Mouse (Mus musculus): ENCODE results near the gene Ehbp1l1. TPM values are rescaled to one million over a fixed set of nuclear protein-coding genes. Genes with fewer than 3 reads are reported as not detected.

The Ehbp1l1 gene
- polyA plus RNA-seq, 1 experiment from 2014 or later: 8.4 TPM

DNA sequence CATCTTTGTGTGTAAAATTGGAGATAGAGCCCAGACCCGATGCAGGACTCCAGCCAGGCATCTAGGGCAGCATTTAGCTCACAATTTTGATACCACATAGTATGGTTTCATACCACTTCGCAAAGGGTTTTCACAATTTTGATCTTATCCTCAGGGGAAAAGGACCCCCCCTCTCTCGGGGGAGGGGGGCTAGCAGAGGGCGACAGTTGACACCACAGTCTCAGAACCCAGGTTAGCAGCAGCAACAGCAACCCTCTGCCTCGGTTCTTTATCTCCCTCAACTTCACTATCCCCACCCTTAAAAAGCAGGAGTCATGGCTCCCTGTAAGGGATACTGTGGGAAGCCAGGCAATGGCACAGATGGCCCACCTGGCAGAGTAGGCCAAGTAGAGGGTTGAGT is 12.9 kb downstream of the Ehbp1l1 start:
- no peak for DNase-seq (ENCODE audit: low spot score)
- 0 out of 2 replicates have a peak, but pooled peaks cover 7% of the 10 kb centered on the region for H3K27me3 ChIP-seq (ENCODE audit: low read depth, poor library complexity, severe bottlenecking)
- 0 out of 2 replicates have a peak overlapping the region, but pooled peaks have one; percentile 20 for H3K27ac ChIP-seq
- 0 out of 2 replicates have a peak overlapping the region, but pooled peaks have one; percentile 6 for H3K4me3 ChIP-seq
- H3K36me3 ChIP-seq: peaks cover 71% of the 10 kb centered on the region
- H3K9me3 ChIP-seq (replicated peaks): no peaks in the 10 kb centered on the region
- H3K4me1 ChIP-seq: peaks cover 31% of the 10 kb centered on the region
- WGBS: 75% methylated on average over 5 of the region's 5 CpGs

DNA sequence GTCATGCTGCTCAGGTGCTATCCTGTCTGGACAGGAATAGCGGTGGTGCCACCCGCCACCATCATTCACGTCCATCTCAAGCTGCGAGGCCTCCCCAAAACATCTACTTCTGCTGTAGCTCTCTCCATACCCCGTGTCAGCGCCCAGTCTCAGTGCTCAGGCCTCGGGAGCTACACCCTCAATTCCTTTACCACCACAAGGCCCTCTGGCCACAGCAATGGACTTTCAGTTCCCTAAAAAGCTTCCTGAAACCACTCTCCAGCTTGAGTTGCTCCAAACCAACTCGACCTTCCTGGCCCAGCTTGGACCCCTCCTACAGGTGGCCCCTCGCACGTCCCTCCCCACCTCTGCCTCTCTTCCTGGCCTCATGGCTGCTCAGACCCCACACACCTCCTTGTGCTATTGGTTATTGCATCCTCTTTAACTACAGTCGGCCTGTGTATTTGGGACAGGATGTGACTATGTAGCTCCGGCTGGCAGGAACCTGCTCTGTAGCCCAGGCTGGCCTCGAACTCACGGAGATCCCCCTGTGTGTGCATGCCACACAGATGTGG is 14.1 kb downstream of the Ehbp1l1 start:
- peaks cover 69% of the 10 kb centered on the region for H3K36me3 ChIP-seq
- no peak for DNase-seq (ENCODE audit: low spot score)
- H3K27me3 ChIP-seq (ENCODE audit: low read depth, poor library complexity, severe bottlenecking): 0 out of 2 replicates have a peak, but pooled peaks cover 3% of the 10 kb centered on the region
- WGBS: 91% methylated on average over 14 of the region's 14 CpGs
- no peak overlapping the region for H3K27ac ChIP-seq
- H3K9me3 ChIP-seq (replicated peaks): no peaks in the 10 kb centered on the region
- H3K4me3 ChIP-seq: no peak overlapping the region
- peaks cover 29% of the 10 kb centered on the region for H3K4me1 ChIP-seq

DNA sequence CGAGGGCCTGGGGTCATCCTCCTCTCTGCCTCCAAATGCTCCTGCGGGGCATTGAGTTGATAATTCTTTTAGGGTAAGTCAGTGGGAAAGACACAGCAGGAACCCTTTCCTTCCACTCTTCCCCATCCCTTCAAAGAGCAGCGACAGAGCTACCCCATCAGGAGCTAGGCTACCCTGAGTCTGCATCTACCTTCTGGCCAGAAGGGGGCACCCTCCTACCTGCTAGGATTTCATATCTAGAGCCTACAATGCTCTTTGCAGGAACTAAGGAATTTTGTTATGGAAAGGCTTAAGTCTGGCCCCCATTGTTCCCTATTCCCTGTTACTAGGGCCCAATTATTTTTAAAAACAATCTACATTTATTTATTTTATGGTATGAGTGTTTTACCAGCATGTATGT is 14.9 kb downstream of the Ehbp1l1 start:
- DNase-seq (ENCODE audit: low spot score): peak; percentile 64
- WGBS: 22% methylated on average over 3 of the region's 3 CpGs
- no peak overlapping the region for H3K4me3 ChIP-seq
- no peaks in the 10 kb centered on the region for H3K27me3 ChIP-seq (ENCODE audit: low read depth, poor library complexity, severe bottlenecking)
- H3K36me3 ChIP-seq: peaks cover 71% of the 10 kb centered on the region
- peaks cover 21% of the 10 kb centered on the region for H3K4me1 ChIP-seq
- H3K9me3 ChIP-seq (replicated peaks): no peaks in the 10 kb centered on the region
- H3K27ac ChIP-seq: no peak overlapping the region

DNA sequence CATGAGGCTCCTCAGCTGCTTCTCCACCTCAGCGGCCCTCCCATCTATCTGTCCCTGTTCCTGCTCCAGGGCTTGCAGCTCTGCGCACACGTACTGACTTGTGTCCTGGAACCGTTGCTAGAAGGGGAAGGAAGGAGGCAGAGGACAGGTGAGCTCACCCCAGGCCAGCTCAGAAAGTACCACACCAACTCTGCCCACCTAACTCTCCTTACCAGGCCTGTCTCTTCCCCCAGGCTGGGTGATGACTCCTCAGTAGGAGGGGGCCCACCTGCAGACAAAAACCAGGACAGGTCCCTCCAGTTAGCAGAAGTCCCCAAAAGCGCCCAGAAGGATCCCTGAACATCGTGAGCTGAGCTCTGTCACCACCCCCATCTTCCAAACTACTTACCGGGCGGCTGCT is 15.5 kb downstream of the Ehbp1l1 start:
- WGBS: 85% methylated on average over 8 of the region's 8 CpGs
- DNase-seq (ENCODE audit: low spot score): no peak
- Histone ChIP-seq H3K4me1 (peaks cover 15% of the 10 kb centered on the region), H3K4me3 (no peak overlapping the region), H3K27ac (no peak overlapping the region), H3K9me3 (replicated peaks) (no peaks in the 10 kb centered on the region), H3K27me3 (ENCODE audit: low read depth, poor library complexity, severe bottlenecking) (no peaks in the 10 kb centered on the region), H3K36me3 (peaks cover 70% of the 10 kb centered on the region)

DNA sequence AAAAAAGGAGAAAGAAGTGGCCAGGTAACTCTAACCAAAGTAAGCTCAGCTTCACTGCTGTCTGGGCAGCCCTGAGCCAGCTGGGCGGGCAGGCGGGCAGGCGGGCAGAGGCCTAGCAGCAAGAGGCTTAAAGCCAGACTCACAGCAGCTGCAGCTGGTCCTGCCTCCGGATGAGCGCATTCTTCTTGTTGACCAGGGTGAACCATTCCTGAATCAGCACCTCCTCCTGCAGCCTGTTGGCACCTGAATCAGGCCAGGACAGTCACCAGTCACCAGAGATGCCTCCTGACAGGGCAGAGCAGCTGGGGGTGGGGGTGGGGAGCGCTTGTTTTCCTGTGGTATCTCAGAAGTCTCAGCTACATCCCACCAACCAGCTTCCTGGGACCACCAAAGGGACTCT is 16.0 kb downstream of the Ehbp1l1 start:
- peaks cover 14% of the 10 kb centered on the region for H3K4me1 ChIP-seq
- H3K9me3 ChIP-seq (replicated peaks): no peaks in the 10 kb centered on the region
- 90% methylated on average over 6 of the region's 6 CpGs for WGBS
- peaks cover 65% of the 10 kb centered on the region for H3K36me3 ChIP-seq
- no peaks in the 10 kb centered on the region for H3K27me3 ChIP-seq (ENCODE audit: low read depth, poor library complexity, severe bottlenecking)
- H3K4me3 ChIP-seq: no peak overlapping the region
- no peak for DNase-seq (ENCODE audit: low spot score)
- no peak overlapping the region for H3K27ac ChIP-seq

DNA sequence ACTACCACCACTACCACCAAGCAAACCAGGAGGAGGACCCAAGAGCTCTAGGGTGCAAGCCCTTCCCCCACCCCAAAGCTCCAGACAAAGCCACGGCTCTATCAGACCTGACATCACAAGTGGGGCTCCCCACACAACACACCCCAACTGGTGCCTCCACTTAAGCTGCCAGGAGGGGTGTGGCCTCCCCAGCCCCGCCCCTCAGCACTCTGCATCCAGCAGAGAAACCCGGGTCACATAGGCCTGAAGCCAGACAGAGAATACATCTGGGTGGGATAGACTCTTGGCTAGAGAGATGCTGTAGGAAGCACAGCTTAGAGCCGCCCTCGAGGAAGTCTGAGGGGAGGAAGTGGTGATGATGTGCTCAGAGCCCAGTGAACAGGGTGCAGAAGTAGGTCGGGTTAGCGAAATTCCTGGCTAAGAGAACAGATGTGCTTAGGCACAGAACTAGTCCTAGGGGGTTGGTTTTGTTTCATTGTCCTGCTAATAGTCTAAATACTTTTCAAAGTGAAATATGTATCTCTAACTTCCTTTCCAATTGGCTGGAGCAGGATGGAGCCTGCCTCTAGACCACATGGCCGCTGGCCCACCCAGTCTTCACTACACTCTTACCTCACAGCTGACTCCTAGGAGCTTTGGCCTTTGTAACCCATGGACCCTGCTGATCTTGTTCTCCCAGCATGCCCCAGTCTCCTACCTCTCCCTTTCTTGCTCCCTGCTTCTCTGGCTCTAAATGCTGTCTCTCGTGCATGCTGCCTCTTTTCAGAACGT is 21.1 kb downstream of the Ehbp1l1 start:
- H3K4me3 ChIP-seq: no peak overlapping the region
- no peaks in the 10 kb centered on the region for H3K9me3 ChIP-seq (replicated peaks)
- no peak for DNase-seq (ENCODE audit: low spot score)
- 51% methylated on average over 10 of the region's 10 CpGs for WGBS
- H3K36me3 ChIP-seq: peaks cover 71% of the 10 kb centered on the region
- no peaks in the 10 kb centered on the region for H3K27me3 ChIP-seq (ENCODE audit: low read depth, poor library complexity, severe bottlenecking)
- H3K27ac ChIP-seq: peak overlapping the region; percentile 22; the same call in 1 of the 2 replicates
- H3K4me1 ChIP-seq: peaks cover 9% of the 10 kb centered on the region

DNA sequence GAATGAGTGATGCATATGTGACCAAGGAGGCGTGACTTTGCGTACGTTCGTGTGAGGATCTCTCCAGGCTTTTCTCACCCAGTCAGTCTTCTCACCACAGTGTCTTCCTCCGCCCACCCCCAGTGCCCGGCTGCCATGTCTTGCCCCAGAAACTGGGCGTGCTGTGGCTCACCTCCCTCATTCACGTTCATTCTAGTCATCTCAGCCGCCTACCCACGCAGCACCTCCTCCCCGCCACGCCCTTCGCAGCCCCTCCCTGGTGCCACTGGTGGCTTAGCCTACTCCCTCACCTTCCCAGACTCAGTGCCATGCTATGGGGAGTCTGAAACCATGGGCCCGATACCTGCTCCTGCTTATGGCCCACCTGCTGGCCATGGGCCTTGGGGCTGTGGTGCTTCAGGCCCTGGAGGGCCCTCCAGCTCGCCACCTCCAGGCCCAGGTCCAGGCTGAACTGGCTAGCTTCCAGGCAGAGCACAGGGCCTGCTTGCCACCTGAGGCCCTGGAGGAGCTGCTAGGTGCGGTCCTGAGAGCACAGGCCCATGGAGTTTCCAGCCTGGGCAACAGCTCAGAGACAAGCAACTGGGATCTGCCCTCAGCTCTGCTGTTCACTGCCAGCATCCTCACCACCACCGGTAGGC is 21.8 kb downstream of the Ehbp1l1 start, which contains the start of gene Kcnk7:
Gene Kcnk7 (plus strand): TSS at position 205 of the 638 bp plus-strand sequence.
- DNase-seq (ENCODE audit: low spot score): no peak
- H3K4me3 ChIP-seq: no peak within 1 kb of the TSS
- H3K36me3 ChIP-seq: peaks cover 72% of the 10 kb centered on the region
- WGBS: 71% methylated on average over 17 of the region's 17 CpGs
- no peaks in the 10 kb centered on the region for H3K9me3 ChIP-seq (replicated peaks)
- peak within 1 kb of the TSS; percentile 22; the same call in 1 of the 2 replicates for H3K27ac ChIP-seq
- peaks cover 9% of the 10 kb centered on the region for H3K4me1 ChIP-seq
- no peaks in the 10 kb centered on the region for H3K27me3 ChIP-seq (ENCODE audit: low read depth, poor library complexity, severe bottlenecking)

DNA sequence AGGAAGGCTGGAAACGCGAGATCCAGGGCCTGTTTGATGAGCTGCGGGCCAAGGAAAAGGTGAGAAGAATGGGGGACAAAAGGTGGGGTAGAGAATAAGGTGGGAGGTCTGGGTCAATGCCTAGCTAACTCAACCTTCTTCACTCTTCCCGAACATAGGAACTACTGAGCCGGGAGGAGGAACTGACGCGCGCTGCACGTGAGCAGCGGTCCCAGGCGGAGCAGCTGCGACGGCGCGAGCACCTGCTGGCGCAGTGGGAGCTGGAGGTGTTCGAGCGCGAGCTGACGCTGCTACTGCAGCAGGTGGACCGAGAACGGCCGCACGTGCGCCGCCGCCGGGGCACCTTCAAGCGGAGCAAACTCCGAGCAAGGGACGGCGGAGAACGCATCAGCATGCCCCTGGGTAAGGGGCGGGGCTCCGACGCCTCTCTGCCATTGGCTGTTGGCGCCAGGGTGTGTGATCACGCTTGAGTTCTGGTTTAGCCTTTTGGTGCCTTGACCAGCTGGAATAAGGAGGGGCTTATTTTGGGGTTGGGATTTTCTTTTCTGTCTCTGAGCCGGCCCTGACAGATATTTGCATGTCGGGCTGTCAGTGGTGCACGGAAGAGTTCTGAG is 30.2 kb downstream of the Ehbp1l1 start:
- peaks cover 100% of the 10 kb centered on the region for H3K36me3 ChIP-seq
- peak overlapping the region; percentile 41 for H3K4me3 ChIP-seq
- no peaks in the 10 kb centered on the region for H3K9me3 ChIP-seq (replicated peaks)
- peaks cover 14% of the 10 kb centered on the region for H3K27me3 ChIP-seq (ENCODE audit: low read depth, poor library complexity, severe bottlenecking)
- H3K4me1 ChIP-seq: peaks cover 47% of the 10 kb centered on the region
- WGBS: 7% methylated on average over 41 of the region's 41 CpGs
- H3K27ac ChIP-seq: peak overlapping the region; percentile 30; the same call in 1 of the 2 replicates
- peak; percentile 68 for DNase-seq (ENCODE audit: low spot score)

DNA sequence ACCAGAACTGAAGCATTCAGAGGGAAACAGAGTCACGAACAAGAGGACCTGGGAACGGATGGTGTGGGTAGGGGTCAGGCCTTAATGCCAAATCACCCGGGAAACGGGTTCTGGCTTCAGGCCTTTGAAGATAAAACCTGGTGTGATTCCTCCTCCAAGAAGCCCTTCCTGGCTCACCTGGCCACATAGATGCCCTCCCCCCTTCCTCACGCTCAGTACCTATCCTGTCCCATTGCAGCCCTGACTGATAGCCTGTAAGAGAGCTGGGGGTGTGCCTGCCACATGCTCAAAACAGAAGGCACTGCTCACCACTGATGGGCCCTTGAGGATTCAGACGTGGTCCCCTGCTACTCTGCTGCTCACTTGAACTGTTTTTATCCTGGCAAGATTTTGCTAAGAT is 32.3 kb downstream of the Ehbp1l1 start:
- DNase-seq (ENCODE audit: low spot score): no peak
- 88% methylated on average over 6 of the region's 6 CpGs for WGBS
- H3K27me3 ChIP-seq (ENCODE audit: low read depth, poor library complexity, severe bottlenecking): peaks cover 14% of the 10 kb centered on the region
- H3K4me1 ChIP-seq: peaks cover 59% of the 10 kb centered on the region
- H3K4me3 ChIP-seq: peak overlapping the region; percentile 82; the same call in 1 of the 2 replicates
- peaks cover 89% of the 10 kb centered on the region for H3K36me3 ChIP-seq
- H3K27ac ChIP-seq: no peak overlapping the region
- no peaks in the 10 kb centered on the region for H3K9me3 ChIP-seq (replicated peaks)

DNA sequence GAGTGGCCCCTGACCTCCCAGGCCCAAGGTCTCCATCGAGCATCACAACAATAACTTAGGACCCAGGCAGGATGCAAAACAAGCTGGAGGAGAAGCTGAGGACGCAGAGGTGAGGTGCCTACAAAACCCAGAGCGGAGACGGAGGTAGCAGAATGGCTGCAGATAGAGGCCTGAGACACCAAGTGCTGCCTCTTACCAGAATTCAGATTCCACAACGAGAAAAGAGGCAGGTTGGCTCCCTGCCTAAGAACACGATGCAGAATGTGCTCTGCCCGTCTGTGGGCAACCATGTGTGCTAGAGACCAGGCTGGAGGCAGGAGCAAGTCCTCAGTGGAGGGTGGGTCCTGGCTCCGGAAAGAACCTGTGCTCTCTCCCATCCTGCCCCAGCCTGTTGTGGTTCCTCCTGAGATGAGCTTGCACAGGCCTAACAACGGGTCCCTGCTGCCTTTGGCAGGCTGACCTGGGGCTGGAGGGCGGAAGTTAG is 33.2 kb downstream of the Ehbp1l1 start:
- Histone ChIP-seq H3K9me3 (replicated peaks) (no peaks in the 10 kb centered on the region), H3K4me3 (peak overlapping the region; percentile 82), H3K4me1 (peaks cover 65% of the 10 kb centered on the region), H3K27me3 (ENCODE audit: low read depth, poor library complexity, severe bottlenecking) (peaks cover 14% of the 10 kb centered on the region), H3K27ac (peak overlapping the region; percentile 75), H3K36me3 (peaks cover 83% of the 10 kb centered on the region)
- WGBS: 83% methylated on average over 10 of the region's 10 CpGs
- no peak for DNase-seq (ENCODE audit: low spot score)

DNA sequence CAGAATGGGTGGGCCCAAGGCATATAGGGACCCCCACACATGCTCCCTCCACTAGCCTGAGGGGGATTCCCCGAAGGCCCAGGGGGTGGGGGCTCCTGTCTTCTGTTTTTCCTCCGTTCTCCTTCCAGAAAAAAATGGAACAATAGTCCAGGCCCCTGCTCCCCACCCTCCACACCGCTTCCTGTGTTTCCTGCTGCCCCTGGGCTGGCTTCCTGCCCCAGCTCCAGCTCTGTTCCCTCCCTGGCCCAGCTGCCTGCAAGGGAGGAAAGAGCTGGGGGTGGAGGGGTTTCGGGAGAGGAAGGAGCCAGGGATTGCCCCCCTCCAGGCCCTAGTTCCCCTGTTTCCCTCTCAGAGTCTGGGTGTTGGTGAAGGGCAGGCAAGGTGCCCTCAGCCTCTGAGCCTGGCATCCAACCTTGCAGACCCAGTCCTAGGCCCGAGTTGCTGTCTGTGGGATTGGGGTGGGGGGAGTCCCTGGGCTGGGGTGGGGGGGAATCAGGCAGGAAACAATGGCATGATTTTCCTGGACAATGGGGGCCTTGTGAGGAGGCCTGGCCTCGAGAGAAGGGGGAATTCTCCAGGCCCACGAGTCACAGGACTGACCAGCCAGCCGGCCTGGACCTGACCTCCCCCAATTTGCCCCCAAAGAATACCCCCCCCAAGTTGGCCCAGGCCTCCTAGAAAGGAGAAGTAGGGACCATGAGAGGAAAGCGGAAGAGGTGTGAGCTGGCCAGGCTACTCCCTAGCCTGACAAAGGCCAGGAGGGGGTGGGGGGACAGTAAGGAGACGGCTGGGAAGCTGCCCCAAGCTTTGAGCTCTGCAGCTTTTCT is 33.8 kb downstream of the Ehbp1l1 start:
- H3K27me3 ChIP-seq (ENCODE audit: low read depth, poor library complexity, severe bottlenecking): peaks cover 14% of the 10 kb centered on the region
- H3K4me3 ChIP-seq: peak overlapping the region; percentile 82
- peaks cover 72% of the 10 kb centered on the region for H3K4me1 ChIP-seq
- H3K27ac ChIP-seq: peak overlapping the region; percentile 75
- 85% methylated on average over 10 of the region's 10 CpGs for WGBS
- H3K36me3 ChIP-seq: peaks cover 78% of the 10 kb centered on the region
- DNase-seq (ENCODE audit: low spot score): no peak
- H3K9me3 ChIP-seq (replicated peaks): no peaks in the 10 kb centered on the region

DNA sequence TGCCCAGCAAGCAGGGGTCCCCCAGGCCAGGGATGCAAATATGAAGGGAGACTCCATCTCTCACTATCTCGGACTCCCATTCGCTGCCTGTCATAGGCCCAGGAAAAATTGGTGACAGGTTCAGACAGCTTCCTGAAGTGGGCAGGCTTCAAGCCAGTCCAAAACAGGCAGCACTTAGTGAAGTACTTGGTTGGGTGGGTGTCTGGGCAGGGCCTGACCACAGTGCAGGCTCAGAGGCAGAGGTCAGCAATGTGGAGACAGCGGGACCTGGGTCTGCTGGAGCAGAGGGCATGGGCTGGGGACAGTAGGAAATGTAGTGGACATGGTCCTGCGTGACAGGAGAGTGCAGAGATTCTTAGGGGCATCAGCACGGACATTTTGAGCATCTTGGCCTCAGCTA is 34.5 kb downstream of the Ehbp1l1 start:
- Histone ChIP-seq H3K4me3 (peak overlapping the region; percentile 82), H3K9me3 (replicated peaks) (no peaks in the 10 kb centered on the region), H3K27me3 (ENCODE audit: low read depth, poor library complexity, severe bottlenecking) (peaks cover 14% of the 10 kb centered on the region), H3K27ac (peak overlapping the region; percentile 75; the same call in 1 of the 2 replicates), H3K36me3 (peaks cover 77% of the 10 kb centered on the region), H3K4me1 (peaks cover 77% of the 10 kb centered on the region)
- WGBS: 86% methylated on average over 5 of the region's 5 CpGs
- DNase-seq (ENCODE audit: low spot score): no peak
